Mouse (Mus musculus): ENCODE data around the gene Ctsk.

DNA sequence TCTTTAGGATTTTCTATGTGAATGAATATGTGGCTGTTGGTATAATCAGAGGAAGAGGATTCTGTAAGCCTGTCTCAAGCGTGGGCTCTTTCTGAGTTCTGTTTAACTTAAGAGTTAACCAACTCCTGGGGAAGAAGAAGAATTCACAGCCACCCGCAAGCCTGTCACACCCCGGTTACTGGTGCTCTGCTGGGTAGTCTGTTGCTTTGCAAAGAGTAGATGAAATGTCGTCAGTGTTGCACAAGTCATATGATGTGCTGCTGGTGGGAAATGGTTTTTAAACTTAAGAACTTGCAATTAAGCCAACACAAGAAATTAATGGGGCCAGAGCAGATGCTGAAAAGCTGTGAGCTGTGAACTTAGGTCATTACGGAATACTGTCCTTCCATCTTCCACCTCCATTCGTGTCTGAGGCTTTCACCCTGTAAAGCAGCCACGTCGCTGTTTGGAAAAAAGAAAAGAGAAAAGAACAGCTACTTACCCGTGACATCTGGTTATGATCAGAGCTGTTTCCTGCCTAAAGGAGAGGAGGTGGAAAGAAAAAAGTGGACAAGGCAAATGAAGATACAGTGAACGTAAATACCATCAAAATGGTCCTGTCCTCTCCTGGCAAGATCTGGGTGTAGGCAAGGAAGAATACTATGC, 562 bp downstream of the Ctsk start:
- TF ChIP-seq CTCF (conservative IDR thresholded peaks at IDR 0.05; ENCODE audit: low read length) (no peak), POU5F1 (IDR thresholded peaks at IDR 0.05; ENCODE audit: borderline replicate concordance, low read length) (no peak)
